Mouse (Mus musculus) 3T3-L1 (cell line): ENCODE measurements around the gene Gm16503.
"Not testable (repeated sequence)": the region's sequence is repeated elsewhere in the genome, so short reads cannot be mapped to it uniquely, and the experiment has no call there.

Experiments
- DNase-seq: peaks from one replicate; pipeline ENCODE4 v3.0.0-alpha.2; 2015; ENCODE audit warnings: low read depth, low spot score

Gm16503 gene

GRCm38 (mm10) chr4:147539918-147540317, at the start of gene Gm16503:
Gm16503 (plus strand) TSS chr4:147540218.
- DNase-seq, result not testable (repeated sequence)

GRCm38 (mm10) chr4:147492117-147492516, 47.9 kb upstream of the Gm16503 start, which contains the start of gene Zfp982:
Zfp982 (plus strand) TSS chr4:147492417.
- not testable (repeated sequence) for DNase-seq

- DNase-seq, result not testable (repeated sequence)
Measured at GRCm38 (mm10) chr4:147498772-147499613, 41.0 kb upstream of the Gm16503 start.

- no peak for DNase-seq
Measured at GRCm38 (mm10) chr4:147509174-147509573, 30.8 kb upstream of the Gm16503 start.

GRCm38 (mm10) chr4:147518981-147519380, 21.0 kb upstream of the Gm16503 start:
- DNase-seq, result no peak

- no peak for DNase-seq
Measured at GRCm38 (mm10) chr4:147520100-147520499, 19.9 kb upstream of the Gm16503 start.

- no peak for DNase-seq
Measured at GRCm38 (mm10) chr4:147525125-147525524, 14.9 kb upstream of the Gm16503 start.

GRCm38 (mm10) chr4:147530366-147530765, 9.7 kb upstream of the Gm16503 start:
- no peak for DNase-seq

GRCm38 (mm10) chr4:147535916-147536315, 4.1 kb upstream of the Gm16503 start:
- DNase-seq, result not testable (repeated sequence)

- no peak for DNase-seq
Measured at GRCm38 (mm10) chr4:147537702-147538101, 2.3 kb upstream of the Gm16503 start.

GRCm38 (mm10) chr4:147541105-147541504, 1.1 kb downstream of the Gm16503 start:
- DNase-seq, result no peak

GRCm38 (mm10) chr4:147553071-147553470, 13.1 kb downstream of the Gm16503 start, which contains the start of gene Zfp985:
Zfp985 (plus strand) TSS chr4:147553277.
- DNase-seq, result peak; percentile 67

- DNase-seq, result not testable (repeated sequence)
Measured at GRCm38 (mm10) chr4:147554361-147554760, 14.3 kb downstream of the Gm16503 start.

- DNase-seq, result not testable (repeated sequence)
Measured at GRCm38 (mm10) chr4:147556921-147557320, 16.9 kb downstream of the Gm16503 start.

GRCm38 (mm10) chr4:147558011-147558410, 18.0 kb downstream of the Gm16503 start:
- DNase-seq, result not testable (repeated sequence)

- DNase-seq, result not testable (repeated sequence)
Measured at GRCm38 (mm10) chr4:147559096-147559495, 19.1 kb downstream of the Gm16503 start.

GRCm38 (mm10) chr4:147565426-147566220, 25.6 kb downstream of the Gm16503 start:
- DNase-seq, result no peak

GRCm38 (mm10) chr4:147571156-147571555, 31.1 kb downstream of the Gm16503 start:
- DNase-seq, result not testable (repeated sequence)

GRCm38 (mm10) chr4:147579371-147579770, 39.4 kb downstream of the Gm16503 start:
- DNase-seq, result not testable (repeated sequence)

GRCm38 (mm10) chr4:147586511-147587473, 46.8 kb downstream of the Gm16503 start:
- DNase-seq, result no peak
